Mouse (Mus musculus) heart, embryonic 13.5 days (tissue): Measurements from ENCODE around the gene Bsg. TPM values are rescaled to one million over a fixed set of nuclear protein-coding genes. Genes with fewer than 3 reads are reported as not detected.

Experiments used
- ATAC-seq: fragments of 200-750 bp; cut with Nextera tagmentation; 2 replicates; pipeline ENCODE4 v1.8.0; 2017; ENCODE audit warnings: moderate TSS enrichment; ENCODE audit not compliant: insufficient number of reproducible peaks, low FRiP score, low TSS enrichment; ENCODE audit errors: extremely low read depth
- H3K27ac ChIP-seq: fragments of 300-500 bp; sonication (generic); replicated peaks from 2 replicates; pipeline ENCODE4 v1.5.1; 2015; ENCODE audit warnings: moderate library complexity, mild to moderate bottlenecking, inconsistent platforms
- H3K27me3 ChIP-seq: fragments of 300-500 bp; sonication (generic); replicated peaks from 2 replicates; pipeline ENCODE4 v1.6.1; 2015; ENCODE audit warnings: mild to moderate bottlenecking, inconsistent platforms
- H3K36me3 ChIP-seq: fragments of 300-500 bp; sonication (generic); 2 replicates; pipeline ENCODE4 v1.6.1; 2015; ENCODE audit warnings: mild to moderate bottlenecking, inconsistent platforms
- H3K4me1 ChIP-seq: fragments of 300-500 bp; sonication (generic); 2 replicates; pipeline ENCODE4 v1.6.1; 2015; ENCODE audit warnings: inconsistent platforms
- H3K4me2 ChIP-seq: fragments of 300-500 bp; sonication (generic); 2 replicates; pipeline ENCODE4 v1.6.1; 2015; ENCODE audit warnings: inconsistent platforms, mild to moderate bottlenecking, moderate library complexity
- H3K4me3 ChIP-seq: fragments of 300-500 bp; sonication (generic); 2 replicates; pipeline ENCODE4 v1.5.1; 2015; ENCODE audit warnings: moderate library complexity, mild to moderate bottlenecking, inconsistent platforms
- H3K9ac ChIP-seq: fragments of 300-500 bp; sonication (generic); 2 replicates; pipeline ENCODE4 v1.6.1; 2015; ENCODE audit warnings: inconsistent platforms, mild to moderate bottlenecking, moderate library complexity
- H3K9me3 ChIP-seq: fragments of 300-500 bp; sonication (generic); 2 replicates; pipeline ENCODE4 v1.6.1; 2016; ENCODE audit warnings: inconsistent platforms
- WGBS: fragments of 180-500 bp; shearing (Covaris S2); methylation state at CpG from one replicate; pipeline ENCODE4 v1.1.7; 2015; ENCODE audit warnings: mixed read lengths; 5-methylcytosine and 5-hydroxymethylcytosine counted together
- polyA plus RNA-seq: library from polyadenylated mRNA; unstranded; fragments of >200 nt; fragmentation: Nextera tagmentation; extraction: Ambion mirVana; gene quantifications from 2 replicates; pipeline ENCODE4 v1.2.1, GENCODE M21; 2015

Bsg gene
- polyA plus RNA-seq, 1 experiment from 2014 or later, result 1,093 TPM

DNA sequence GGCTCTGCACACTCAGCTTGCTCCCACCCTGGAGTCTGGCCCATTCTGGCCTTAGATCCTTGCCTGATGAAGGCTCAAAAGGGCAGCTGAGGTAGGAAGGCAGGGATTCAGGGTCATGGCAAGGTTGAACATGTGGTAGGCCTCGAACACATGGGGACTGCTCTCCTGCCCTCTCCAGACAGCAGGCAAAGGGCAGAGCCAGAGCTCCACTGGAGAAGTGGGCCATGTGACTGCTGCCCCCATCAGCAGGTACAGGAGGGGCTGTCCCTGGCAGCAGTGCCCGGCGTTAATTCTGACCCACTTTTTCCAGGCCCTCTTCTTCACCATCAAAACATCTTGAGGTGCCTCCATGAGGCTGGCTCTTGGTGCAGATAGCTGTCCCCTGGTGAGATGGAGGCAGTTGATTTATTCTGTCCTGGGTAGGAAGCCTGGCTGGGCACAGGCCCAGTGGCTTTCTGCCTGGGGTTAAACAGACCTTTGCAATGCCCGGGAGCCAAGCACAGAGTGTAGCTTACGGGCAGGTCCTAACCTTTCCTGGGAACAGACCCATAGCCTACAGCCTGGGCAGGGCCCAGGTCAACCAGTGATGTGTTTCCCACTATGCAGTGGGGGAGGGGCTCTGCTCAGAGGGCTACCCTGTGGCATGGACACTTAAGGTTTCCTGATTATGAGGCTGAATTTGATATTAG lies 2.3 kb downstream of the Bsg start:
- Histone ChIP-seq H3K27ac (peak overlapping the region; percentile 84), H3K9ac (peak overlapping the region; percentile 95), H3K4me2 (peak overlapping the region; percentile 97), H3K9me3 (no peaks in the 10 kb centered on the region), H3K27me3 (no peaks in the 10 kb centered on the region), H3K36me3 (peaks cover 54% of the 10 kb centered on the region), H3K4me3 (peak overlapping the region; percentile 75), H3K4me1 (peaks cover 62% of the 10 kb centered on the region)
- 57% methylated on average over 5 of the region's 5 CpGs for WGBS
- no peak for ATAC-seq

- peaks cover 60% of the 10 kb centered on the region for H3K36me3 ChIP-seq
- peak overlapping the region; percentile 95 for H3K9ac ChIP-seq
- peak overlapping the region; percentile 75 for H3K4me3 ChIP-seq
Measured at GRCm38 (mm10) chr10:79707162-79707561, 2.9 kb downstream of the Bsg start.

GRCm38 (mm10) chr10:79707759-79708158 lies 3.5 kb downstream of the Bsg start:
- H3K36me3 ChIP-seq, result peaks cover 60% of the 10 kb centered on the region
- no peaks in the 10 kb centered on the region for H3K9me3 ChIP-seq
- no peaks in the 10 kb centered on the region for H3K27me3 ChIP-seq
- peak overlapping the region; percentile 95 for H3K9ac ChIP-seq
- H3K4me1 ChIP-seq, result peaks cover 67% of the 10 kb centered on the region
- H3K27ac ChIP-seq, result peak overlapping the region; percentile 84; the same call in 1 of the 2 replicates
- WGBS, result 45% methylated on average over 4 of the region's 4 CpGs
- H3K4me3 ChIP-seq, result peak overlapping the region; percentile 75
- H3K4me2 ChIP-seq, result peak overlapping the region; percentile 97
- ATAC-seq, result no peak

More at GRCm38 (mm10) chr10:79707162-79707561, 2.9 kb downstream of the Bsg start:
- Histone ChIP-seq H3K27ac (peak overlapping the region; percentile 84), H3K4me1 (peaks cover 61% of the 10 kb centered on the region), H3K9me3 (no peaks in the 10 kb centered on the region), H3K4me2 (peak overlapping the region; percentile 97), H3K27me3 (no peaks in the 10 kb centered on the region)
- WGBS, result 69% methylated on average over 1 of the region's 1 CpGs
- ATAC-seq, result no peak

- Histone ChIP-seq H3K9me3 (no peaks in the 10 kb centered on the region), H3K9ac (peak overlapping the region; percentile 64)
Measured at GRCm38 (mm10) chr10:79708668-79709067, 4.4 kb downstream of the Bsg start.

DNA sequence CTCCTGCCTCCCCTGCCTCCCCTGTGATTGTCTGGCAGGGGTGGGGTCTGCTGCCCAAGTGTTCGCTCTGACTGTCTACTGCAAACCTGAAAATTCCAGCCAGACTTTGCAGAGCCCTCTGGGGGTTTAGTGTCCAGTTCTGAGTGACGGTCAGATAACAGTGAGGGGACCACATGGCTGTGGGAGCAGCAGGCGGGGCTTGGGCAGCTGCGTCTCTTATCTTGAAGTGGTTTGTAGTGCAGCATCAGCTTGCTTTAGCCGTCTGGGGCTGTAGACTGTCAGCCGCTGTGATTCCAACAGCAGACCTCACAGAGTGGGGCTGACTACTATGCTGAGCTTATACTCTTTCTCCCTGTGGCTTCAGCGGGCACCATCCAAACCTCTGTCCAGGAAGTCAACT lies 5.0 kb downstream of the Bsg start:
- Histone ChIP-seq H3K9me3 (no peaks in the 10 kb centered on the region), H3K36me3 (peaks cover 60% of the 10 kb centered on the region), H3K4me1 (peaks cover 73% of the 10 kb centered on the region), H3K4me3 (peak overlapping the region; percentile 27), H3K4me2 (peak overlapping the region; percentile 97), H3K9ac (peak overlapping the region; percentile 64), H3K27ac (peak overlapping the region; percentile 73), H3K27me3 (peaks cover 8% of the 10 kb centered on the region)
- 0 out of 2 replicates have a peak, but pooled peaks have one; percentile 4 for ATAC-seq
- 15% methylated on average over 7 of the region's 7 CpGs for WGBS

More at GRCm38 (mm10) chr10:79708668-79709067, 4.4 kb downstream of the Bsg start:
- Histone ChIP-seq H3K4me2 (peak overlapping the region; percentile 97), H3K36me3 (peaks cover 60% of the 10 kb centered on the region), H3K4me1 (peaks cover 73% of the 10 kb centered on the region), H3K27ac (peak overlapping the region; percentile 73), H3K27me3 (peaks cover 2% of the 10 kb centered on the region; the same call in 1 of the 2 replicates), H3K4me3 (peak overlapping the region; percentile 27)
- WGBS, result 70% methylated on average over 21 of the region's 21 CpGs
- ATAC-seq, result no peak

DNA sequence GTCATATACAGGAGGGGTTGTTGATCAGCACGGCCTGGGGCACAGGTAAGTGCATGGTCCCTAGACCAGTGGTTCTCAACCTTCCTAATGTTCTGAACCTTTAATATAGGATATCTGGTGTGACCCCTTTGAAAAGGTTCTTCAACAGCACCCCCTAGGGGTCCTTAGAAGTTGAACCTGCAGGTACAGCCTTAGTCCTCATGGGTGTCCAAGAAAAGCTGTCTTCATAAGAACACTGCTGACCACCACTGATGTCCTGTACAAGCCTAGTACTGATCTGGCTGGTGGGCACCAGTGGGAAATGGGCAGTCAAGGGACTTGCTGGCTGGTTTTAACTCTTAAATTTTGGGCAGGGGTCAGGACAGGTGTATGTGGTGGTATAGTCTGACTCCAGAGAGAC lies 7.7 kb downstream of the Bsg start:
- no peaks in the 10 kb centered on the region for H3K9me3 ChIP-seq
- H3K27me3 ChIP-seq, result peaks cover 35% of the 10 kb centered on the region
- ATAC-seq, result no peak
- H3K4me1 ChIP-seq, result peaks cover 62% of the 10 kb centered on the region
- peaks cover 51% of the 10 kb centered on the region for H3K36me3 ChIP-seq
- no peak overlapping the region for H3K9ac ChIP-seq
- H3K27ac ChIP-seq, result no peak overlapping the region
- no peak overlapping the region for H3K4me2 ChIP-seq
- no peak overlapping the region for H3K4me3 ChIP-seq
- WGBS, result 77% methylated on average over 1 of the region's 1 CpGs

GRCm38 (mm10) chr10:79712499-79713126 lies 8.3 kb downstream of the Bsg start:
- H3K9me3 ChIP-seq, result no peaks in the 10 kb centered on the region
- peak overlapping the region; percentile 1; the same call in 1 of the 2 replicates for H3K4me2 ChIP-seq
- H3K27ac ChIP-seq, result no peak overlapping the region
- ATAC-seq, result 0 out of 2 replicates have a peak, but pooled peaks have one; percentile 7
- 10% methylated on average over 6 of the region's 6 CpGs for WGBS
- H3K27me3 ChIP-seq, result peaks cover 41% of the 10 kb centered on the region
- H3K9ac ChIP-seq, result no peak overlapping the region
- H3K4me1 ChIP-seq, result peaks cover 62% of the 10 kb centered on the region
- peaks cover 46% of the 10 kb centered on the region for H3K36me3 ChIP-seq
- no peak overlapping the region for H3K4me3 ChIP-seq

GRCm38 (mm10) chr10:79713163-79713562 lies 8.9 kb downstream of the Bsg start:
- no peak overlapping the region for H3K4me3 ChIP-seq
- H3K4me2 ChIP-seq, result no peak overlapping the region; the same call in 1 of the 2 replicates
- no peak for ATAC-seq
- H3K27ac ChIP-seq, result no peak overlapping the region
- peaks cover 59% of the 10 kb centered on the region for H3K4me1 ChIP-seq
- H3K9ac ChIP-seq, result no peak overlapping the region
- H3K36me3 ChIP-seq, result peaks cover 41% of the 10 kb centered on the region
- WGBS, result 17% methylated on average over 1 of the region's 1 CpGs
- peaks cover 47% of the 10 kb centered on the region for H3K27me3 ChIP-seq
- no peaks in the 10 kb centered on the region for H3K9me3 ChIP-seq

DNA sequence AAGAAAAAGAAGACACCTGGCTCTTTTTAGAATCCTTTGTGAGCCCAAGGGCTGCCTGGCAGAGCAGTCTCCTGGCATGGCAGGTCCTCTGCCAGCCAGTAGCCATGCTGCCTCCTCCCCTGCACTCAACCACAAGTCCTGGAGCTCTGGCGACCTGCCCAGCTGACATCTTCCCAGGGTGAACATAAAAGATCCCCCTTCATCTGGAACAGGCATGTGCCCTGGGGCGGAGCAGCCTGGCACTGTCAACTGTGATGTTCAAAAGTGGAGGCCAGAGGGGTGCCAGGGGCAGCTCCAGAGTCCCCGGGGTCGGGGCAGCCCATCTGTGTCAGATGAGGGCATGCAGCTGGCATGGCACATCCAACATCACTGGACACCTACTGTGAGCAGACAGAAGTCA lies 10.7 kb downstream of the Bsg start:
- H3K9ac ChIP-seq, result no peak overlapping the region
- H3K27ac ChIP-seq, result no peak overlapping the region
- 56% methylated on average over 4 of the region's 4 CpGs for WGBS
- peaks cover 65% of the 10 kb centered on the region for H3K27me3 ChIP-seq
- H3K4me2 ChIP-seq, result no peak overlapping the region
- no peak overlapping the region for H3K4me3 ChIP-seq
- no peaks in the 10 kb centered on the region for H3K9me3 ChIP-seq
- ATAC-seq, result no peak
- H3K4me1 ChIP-seq, result peaks cover 41% of the 10 kb centered on the region
- peaks cover 22% of the 10 kb centered on the region for H3K36me3 ChIP-seq

DNA sequence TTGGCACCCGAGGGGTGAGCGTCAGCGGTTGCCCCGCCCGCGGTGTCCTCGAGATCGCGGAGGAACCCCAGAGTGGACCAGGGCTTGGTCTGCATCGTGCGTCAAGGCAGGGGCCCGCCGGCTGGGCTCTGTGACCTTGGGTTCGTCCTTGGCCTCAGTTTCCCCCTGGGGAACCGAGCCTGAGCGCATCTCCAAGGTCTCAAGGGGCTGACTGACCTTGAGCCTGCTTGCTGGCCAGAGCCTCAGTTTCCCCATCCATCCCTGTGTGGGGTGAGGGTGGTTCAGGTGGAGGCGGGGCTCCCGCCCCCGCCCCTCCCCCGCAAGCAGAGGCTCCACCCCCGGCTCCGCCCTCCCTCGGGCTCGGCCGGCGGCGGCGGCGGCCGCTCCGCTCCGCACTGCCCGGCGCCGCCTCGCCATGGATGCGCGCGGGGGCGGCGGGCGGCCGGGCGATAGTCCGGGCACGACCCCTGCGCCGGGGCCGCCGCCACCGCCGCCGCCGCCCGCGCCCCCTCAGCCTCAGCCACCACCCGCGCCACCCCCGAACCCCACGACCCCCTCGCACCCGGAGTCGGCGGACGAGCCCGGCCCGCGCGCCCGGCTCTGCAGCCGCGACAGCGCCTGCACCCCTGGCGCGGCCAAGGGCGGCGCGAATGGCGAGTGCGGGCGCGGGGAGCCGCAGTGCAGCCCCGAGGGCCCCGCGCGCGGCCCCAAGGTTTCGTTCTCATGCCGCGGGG lies 12.1 kb downstream of the Bsg start, which contains the start of gene Hcn2:
TSS of gene Hcn2 (plus strand) at position 381 of the 734 bp plus-strand sequence.
- Histone ChIP-seq H3K4me2 (peak within 1 kb of the TSS; percentile 96), H3K27me3 (peaks cover 76% of the 10 kb centered on the region), H3K36me3 (peaks cover 8% of the 10 kb centered on the region), H3K9me3 (no peaks in the 10 kb centered on the region), H3K9ac (peak within 1 kb of the TSS; percentile 73), H3K4me1 (peaks cover 36% of the 10 kb centered on the region), H3K27ac (no peak within 1 kb of the TSS), H3K4me3 (peak within 1 kb of the TSS; percentile 67)
- WGBS, result 1% methylated on average over 58 of the region's 91 CpGs
- no peak for ATAC-seq

- Histone ChIP-seq H3K36me3 (peaks cover 3% of the 10 kb centered on the region), H3K9me3 (no peaks in the 10 kb centered on the region), H3K9ac (peak overlapping the region; percentile 73), H3K4me3 (peak overlapping the region; percentile 67), H3K4me2 (peak overlapping the region; percentile 96), H3K27ac (no peak overlapping the region), H3K27me3 (peaks cover 76% of the 10 kb centered on the region), H3K4me1 (peaks cover 33% of the 10 kb centered on the region)
- ATAC-seq, result no peak
- under 1% methylated on average over 43 of the region's 44 CpGs for WGBS
Measured at GRCm38 (mm10) chr10:79716988-79717355, 12.7 kb downstream of the Bsg start.
